Mouse (Mus musculus) brain, embryonic 14.5 days (tissue): ENCODE data around the gene Cd9.

Source experiments
- CTCF ChIP-seq: fragments of 200-500 bp; IDR thresholded peaks from 2 replicates; pipeline ENCODE4 v1.5.1; 2012; ENCODE audit warnings: inconsistent platforms, mild to moderate bottlenecking, moderate library complexity, borderline replicate concordance; ENCODE audit not compliant: insufficient read depth, insufficient read length; ENCODE audit errors: extremely low read depth
- POLR2A ChIP-seq: fragments of 200-500 bp; IDR thresholded peaks from 2 replicates; pipeline ENCODE4 v1.6.1; 2012; ENCODE audit warnings: mild to moderate bottlenecking, inconsistent platforms, borderline replicate concordance; ENCODE audit not compliant: poor library complexity, insufficient read depth, insufficient read length, severe bottlenecking; ENCODE audit errors: extremely low read depth

DNA sequence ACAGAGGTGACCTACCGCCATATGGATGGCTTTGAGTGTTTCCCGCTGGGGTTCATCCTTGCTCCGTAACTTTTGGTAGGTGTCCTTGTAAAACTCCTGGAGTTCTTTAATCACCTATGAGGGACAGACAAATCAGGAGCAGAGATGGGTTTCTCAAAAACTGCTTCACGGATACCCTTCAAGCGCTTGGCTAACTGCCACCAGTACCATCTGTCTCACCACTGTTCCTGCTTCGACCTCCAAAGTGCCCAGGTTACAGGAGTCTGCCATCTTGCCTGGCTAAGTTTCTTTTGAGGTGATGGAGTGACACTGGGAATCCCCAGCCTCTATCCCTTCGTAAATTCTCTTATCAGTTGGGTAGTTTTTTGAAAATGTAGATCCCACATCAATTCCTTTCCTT is 32.3 kb downstream of the Cd9 start:
- TF ChIP-seq CTCF: no peak
- TF ChIP-seq POLR2A: no peak
